Mouse (Mus musculus): ENCODE data around the gene Ptpn3. TPM values are rescaled to one million over a fixed set of nuclear protein-coding genes. Genes with fewer than 3 reads are reported as not detected.
A peak's percentile ranks its signal among the peaks of the same experiment; 100 is the strongest.

Gene Ptpn3
- polyA plus RNA-seq, 1 experiment from 2014 or later = 2.5 TPM

DNA sequence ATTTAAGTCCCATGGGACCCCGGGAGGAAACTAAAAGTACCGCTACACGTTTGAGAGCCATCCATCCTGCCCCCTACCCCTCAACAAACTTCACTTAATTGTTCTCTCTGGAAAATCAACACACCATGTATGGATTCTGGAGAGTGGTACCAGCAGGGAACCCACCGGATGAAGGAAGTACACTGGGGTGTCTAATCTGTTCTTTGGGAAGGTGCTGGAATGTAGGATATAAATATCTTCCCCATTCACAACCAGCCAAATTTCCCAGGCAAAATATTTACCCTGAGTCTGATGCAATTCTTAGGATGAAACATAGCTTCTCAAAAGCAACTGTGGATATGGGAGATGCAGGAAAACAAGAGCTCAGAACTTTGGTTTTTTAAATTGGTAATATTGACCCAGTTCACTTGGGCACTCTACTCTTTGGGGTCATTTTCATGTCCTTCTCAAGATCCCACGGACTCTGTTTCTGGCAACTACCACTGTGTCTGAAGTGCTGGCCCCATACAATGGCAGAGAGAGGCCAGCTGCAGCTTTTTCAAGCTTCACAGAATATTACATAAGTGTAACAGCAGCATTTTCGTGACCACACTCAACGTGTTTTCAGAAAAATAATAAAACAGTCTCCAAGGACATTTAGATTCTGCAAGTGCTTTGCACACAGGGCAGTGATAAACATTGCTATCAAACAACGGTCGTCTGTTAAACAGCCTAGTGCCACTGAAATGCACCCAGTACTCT, 109.9 kb downstream of the Ptpn3 start:
- ATAC-seq = no peak

GRCm38 (mm10) chr4:57189881-57190280, 111.8 kb downstream of the Ptpn3 start:
- no peaks in the 10 kb centered on the region for H3K9me3 ChIP-seq (ENCODE audit: low read length)
- TF ChIP-seq CTCF (IDR thresholded peaks at IDR 0.05; ENCODE audit: low read depth) (no peak), EP300 (IDR thresholded peaks at IDR 0.05; ENCODE audit: low read depth) (no peak)
- WGBS (ENCODE audit: insufficient replicate concordance) = 73% methylated on average over 2 of the region's 2 CpGs
- no peak overlapping the region for H3K27ac ChIP-seq (ENCODE audit: low read depth)
- 0 out of 2 replicates have a peak, but pooled peaks cover 2% of the 10 kb centered on the region for H3K27me3 ChIP-seq (ENCODE audit: insufficient read depth, low read length)
- no peak overlapping the region for H3K9ac ChIP-seq (replicated peaks)
- DNase-seq (no peak), ATAC-seq (no peak)
- no peaks in the 10 kb centered on the region for H3K4me1 ChIP-seq (ENCODE audit: insufficient read depth)
- no peak overlapping the region for H3K4me3 ChIP-seq (ENCODE audit: low read depth, low read length)
- H3K4me2 ChIP-seq (ENCODE audit: low read depth, low read length) = no peak overlapping the region
- H3K36me3 ChIP-seq (replicated peaks; ENCODE audit: insufficient read depth, low read length) = no peaks in the 10 kb centered on the region

More for the DNA sequence above, 109.9 kb downstream of the Ptpn3 start:
- H3K36me3 ChIP-seq (replicated peaks; ENCODE audit: insufficient read depth, low read length) = no peaks in the 10 kb centered on the region
- no peak for TF ChIP-seq EP300 (IDR thresholded peaks at IDR 0.05; ENCODE audit: low read depth)
- no peak for TF ChIP-seq CTCF (IDR thresholded peaks at IDR 0.05; ENCODE audit: low read depth)
- no peak overlapping the region for H3K27ac ChIP-seq (ENCODE audit: low read depth)
- no peaks in the 10 kb centered on the region for H3K4me1 ChIP-seq (ENCODE audit: insufficient read depth)
- H3K4me3 ChIP-seq (ENCODE audit: low read depth, low read length) = no peak overlapping the region
- no peaks in the 10 kb centered on the region for H3K9me3 ChIP-seq (ENCODE audit: low read length)
- DNase-seq = no peak
- H3K9ac ChIP-seq (replicated peaks) = no peak overlapping the region
- 0 out of 2 replicates have a peak, but pooled peaks cover under 1% of the 10 kb centered on the region for H3K27me3 ChIP-seq (ENCODE audit: insufficient read depth, low read length)
- no peak overlapping the region for H3K4me2 ChIP-seq (ENCODE audit: low read depth, low read length)
- WGBS (ENCODE audit: insufficient replicate concordance) = 65% methylated on average over 9 of the region's 9 CpGs

DNA sequence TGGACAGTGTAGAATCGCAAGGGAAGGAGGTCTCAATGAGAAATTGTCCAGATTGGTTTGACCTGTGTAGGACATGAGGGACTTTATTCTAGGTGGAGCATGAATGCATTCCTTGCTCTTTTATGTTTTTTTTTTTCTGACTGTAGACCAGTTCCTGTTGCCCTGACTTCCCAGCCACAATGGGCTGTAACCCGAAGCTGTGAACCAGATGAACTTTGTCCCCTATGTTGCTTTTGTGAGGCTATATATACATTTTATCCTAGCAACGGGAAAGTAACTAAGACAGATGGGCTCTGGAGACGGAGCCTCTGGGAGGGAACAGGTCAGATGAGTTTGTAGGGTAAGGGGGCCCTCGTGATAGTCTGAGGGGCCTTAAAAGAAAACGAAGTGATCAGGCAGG, 115.6 kb downstream of the Ptpn3 start:
- Histone ChIP-seq H3K9me3 (ENCODE audit: low read length) (no peaks in the 10 kb centered on the region), H3K27me3 (ENCODE audit: insufficient read depth, low read length) (0 out of 2 replicates have a peak, but pooled peaks cover 2% of the 10 kb centered on the region), H3K4me3 (ENCODE audit: low read depth, low read length) (no peak overlapping the region), H3K4me2 (ENCODE audit: low read depth, low read length) (no peak overlapping the region), H3K4me1 (ENCODE audit: insufficient read depth) (no peaks in the 10 kb centered on the region), H3K36me3 (replicated peaks; ENCODE audit: insufficient read depth, low read length) (no peaks in the 10 kb centered on the region), H3K9ac (replicated peaks) (no peak overlapping the region), H3K27ac (ENCODE audit: low read depth) (no peak overlapping the region)
- ATAC-seq = no peak
- TF ChIP-seq CTCF (IDR thresholded peaks at IDR 0.05; ENCODE audit: low read depth) = no peak
- TF ChIP-seq EP300 (IDR thresholded peaks at IDR 0.05; ENCODE audit: low read depth) = no peak
- DNase-seq = no peak
- WGBS (ENCODE audit: insufficient replicate concordance) = 20% methylated on average over 6 of the region's 6 CpGs

GRCm38 (mm10) chr4:57185462-57185861, 116.2 kb downstream of the Ptpn3 start:
- Histone ChIP-seq H3K27me3 (ENCODE audit: insufficient read depth, low read length) (0 out of 2 replicates have a peak, but pooled peaks cover 2% of the 10 kb centered on the region), H3K4me1 (ENCODE audit: insufficient read depth) (no peaks in the 10 kb centered on the region), H3K4me2 (ENCODE audit: low read depth, low read length) (no peak overlapping the region), H3K4me3 (ENCODE audit: low read depth, low read length) (no peak overlapping the region), H3K9me3 (ENCODE audit: low read length) (no peaks in the 10 kb centered on the region), H3K9ac (replicated peaks) (no peak overlapping the region), H3K36me3 (replicated peaks; ENCODE audit: insufficient read depth, low read length) (no peaks in the 10 kb centered on the region), H3K27ac (ENCODE audit: low read depth) (no peak overlapping the region)
- WGBS (ENCODE audit: insufficient replicate concordance) = 75% methylated on average over 8 of the region's 8 CpGs
- no peak for ATAC-seq
- no peak for TF ChIP-seq CTCF (IDR thresholded peaks at IDR 0.05; ENCODE audit: low read depth)
- TF ChIP-seq EP300 (IDR thresholded peaks at IDR 0.05; ENCODE audit: low read depth) = no peak
- no peak for DNase-seq

GRCm38 (mm10) chr4:57183493-57183892, 118.1 kb downstream of the Ptpn3 start:
- ATAC-seq (no peak), DNase-seq (no peak)
- TF ChIP-seq CTCF (IDR thresholded peaks at IDR 0.05; ENCODE audit: low read depth) (no peak), EP300 (IDR thresholded peaks at IDR 0.05; ENCODE audit: low read depth) (no peak)
- Histone ChIP-seq H3K9ac (replicated peaks) (no peak overlapping the region), H3K4me1 (ENCODE audit: insufficient read depth) (no peaks in the 10 kb centered on the region), H3K4me2 (ENCODE audit: low read depth, low read length) (no peak overlapping the region), H3K9me3 (ENCODE audit: low read length) (no peaks in the 10 kb centered on the region), H3K36me3 (replicated peaks; ENCODE audit: insufficient read depth, low read length) (no peaks in the 10 kb centered on the region), H3K27ac (ENCODE audit: low read depth) (no peak overlapping the region), H3K27me3 (ENCODE audit: insufficient read depth, low read length) (0 out of 2 replicates have a peak, but pooled peaks cover 2% of the 10 kb centered on the region), H3K4me3 (ENCODE audit: low read depth, low read length) (no peak overlapping the region)
- WGBS (ENCODE audit: insufficient replicate concordance) = 70% methylated on average over 4 of the region's 4 CpGs

DNA sequence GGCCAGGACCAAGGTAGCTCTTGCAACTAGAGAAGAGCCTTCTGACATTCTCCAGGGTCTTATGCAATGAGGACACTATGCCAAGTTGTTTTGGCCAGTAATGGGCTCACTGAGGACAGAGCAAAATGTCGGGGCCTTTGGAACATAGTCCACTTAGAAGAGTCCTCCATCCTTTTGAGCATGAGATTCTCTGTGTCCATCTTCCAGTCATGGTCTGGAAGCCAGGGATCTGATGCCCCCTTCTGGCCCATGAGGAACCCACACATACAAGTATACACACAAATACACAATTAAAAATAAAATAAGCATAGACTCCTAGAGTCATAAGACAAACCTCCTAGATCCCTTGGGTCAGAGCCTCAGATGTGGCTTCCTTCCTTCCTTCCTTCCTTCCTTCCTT, 120.1 kb downstream of the Ptpn3 start:
- Histone ChIP-seq H3K4me3 (ENCODE audit: low read depth, low read length) (no peak overlapping the region), H3K27me3 (ENCODE audit: insufficient read depth, low read length) (0 out of 2 replicates have a peak, but pooled peaks cover under 1% of the 10 kb centered on the region), H3K27ac (ENCODE audit: low read depth) (no peak overlapping the region), H3K4me2 (ENCODE audit: low read depth, low read length) (no peak overlapping the region), H3K9ac (replicated peaks) (no peak overlapping the region), H3K9me3 (ENCODE audit: low read length) (no peaks in the 10 kb centered on the region), H3K36me3 (replicated peaks; ENCODE audit: insufficient read depth, low read length) (no peaks in the 10 kb centered on the region), H3K4me1 (ENCODE audit: insufficient read depth) (no peaks in the 10 kb centered on the region)
- DNase-seq (no peak), ATAC-seq (no peak)
- no peak for TF ChIP-seq EP300 (IDR thresholded peaks at IDR 0.05; ENCODE audit: low read depth)
- TF ChIP-seq CTCF (IDR thresholded peaks at IDR 0.05; ENCODE audit: low read depth) = peak; percentile 38
- WGBS (ENCODE audit: insufficient replicate concordance) = 58% methylated on average over 1 of the region's 1 CpGs
